Mouse (Mus musculus): ENCODE measurements at regions not wholly inside any gene's neighbourhood (a gene's known extent, or its start where the extent isn't known, plus 50 kb on each side); places are given as distances from the start of the nearest gene placed in this dataset.
"Not testable (repeated sequence)": the region's sequence is repeated elsewhere in the genome, so short reads cannot be mapped to it uniquely, and the experiment has no call there.

DNA sequence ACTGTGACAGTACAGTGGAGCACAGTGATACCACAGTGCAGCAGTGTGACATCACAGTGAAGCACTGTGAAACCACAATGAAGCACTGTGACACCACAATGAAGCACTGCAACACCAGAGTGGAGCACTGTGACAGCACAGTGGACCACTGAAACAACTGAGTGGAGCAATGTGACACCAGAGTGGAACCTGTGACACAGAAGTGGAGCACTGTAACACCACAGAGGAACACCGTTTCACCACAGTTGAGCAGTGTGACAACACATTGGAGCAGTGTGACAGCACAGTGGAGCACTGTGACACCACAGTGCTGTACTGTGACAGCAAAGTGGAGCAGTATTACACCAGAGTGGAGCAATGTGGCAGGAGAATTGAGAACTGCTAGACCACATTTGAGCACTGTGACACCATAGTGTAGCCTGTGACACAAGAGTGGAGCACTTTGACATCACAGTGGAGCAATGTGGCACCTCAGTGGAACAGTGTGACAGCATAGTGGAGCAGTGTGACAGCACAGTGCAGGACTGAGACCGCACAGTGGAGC lies 107.5 kb upstream of the Vmn1r2 start:
- Histone ChIP-seq H3K9ac (ENCODE audit: low read length) (no peak overlapping the region), H3K4me2 (ENCODE audit: low read depth, severe bottlenecking) (no peak overlapping the region), H3K27ac (replicated peaks; ENCODE audit: low read depth, low read length) (no peak overlapping the region), H3K27me3 (ENCODE audit: control insufficient read depth, insufficient read depth, low read length) (no peaks in the 10 kb centered on the region), H3K4me1 (ENCODE audit: control insufficient read depth, insufficient read depth, low read length) (no peaks in the 10 kb centered on the region), H3K36me3 (ENCODE audit: control insufficient read depth, insufficient read depth, low read length) (peaks cover 2% of the 10 kb centered on the region; the same call in 1 of the 2 replicates), H3K9me3 (ENCODE audit: control insufficient read depth, low read length) (peaks cover 67% of the 10 kb centered on the region), H3K4me3 (ENCODE audit: low read depth, low read length) (no peak overlapping the region)
- 53% methylated on average over 2 of the region's 2 CpGs for WGBS
- ATAC-seq (ENCODE audit: insufficient number of reproducible peaks, low FRiP score, low TSS enrichment, low read depth) (no peak), DNase-seq (ENCODE audit: low spot score) (no peak)

DNA sequence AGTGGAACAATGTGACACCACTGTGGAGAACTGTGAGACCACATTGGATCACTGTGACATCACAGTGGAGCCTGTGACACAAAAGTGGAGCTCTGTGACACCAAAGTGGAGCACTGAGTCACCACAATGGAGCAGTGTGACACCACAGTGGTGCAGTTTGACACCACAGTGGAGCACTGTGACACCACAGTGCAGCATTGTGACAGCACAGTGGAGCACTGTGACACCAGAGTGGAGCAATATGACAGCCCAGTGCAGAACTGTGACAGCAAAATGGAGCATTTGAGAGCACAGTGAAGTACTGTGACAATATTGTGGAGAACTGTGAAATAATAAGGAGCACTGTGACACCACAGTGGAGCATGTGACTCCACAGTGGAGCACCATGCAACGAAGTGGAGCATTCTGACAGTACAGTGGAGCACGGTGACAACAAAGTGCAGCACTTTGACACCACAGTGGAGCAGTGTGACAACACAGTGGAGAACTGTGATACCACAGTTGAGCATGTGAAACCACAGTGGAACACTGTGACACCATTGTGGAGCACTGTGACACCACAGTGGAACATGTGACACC lies 105.0 kb upstream of the Vmn1r2 start:
- H3K9ac ChIP-seq (ENCODE audit: low read length) = no peak overlapping the region
- ATAC-seq (ENCODE audit: insufficient number of reproducible peaks, low FRiP score, low TSS enrichment, low read depth) (no peak), DNase-seq (ENCODE audit: low spot score) (no peak)
- no peak overlapping the region for H3K4me3 ChIP-seq (ENCODE audit: low read depth, low read length)
- H3K4me2 ChIP-seq (ENCODE audit: low read depth, severe bottlenecking) = no peak overlapping the region
- peaks cover 73% of the 10 kb centered on the region for H3K9me3 ChIP-seq (ENCODE audit: control insufficient read depth, low read length)
- WGBS = 61% methylated on average over 2 of the region's 2 CpGs
- no peaks in the 10 kb centered on the region for H3K4me1 ChIP-seq (ENCODE audit: control insufficient read depth, insufficient read depth, low read length)
- no peaks in the 10 kb centered on the region; the same call in 1 of the 2 replicates for H3K36me3 ChIP-seq (ENCODE audit: control insufficient read depth, insufficient read depth, low read length)
- H3K27ac ChIP-seq (replicated peaks; ENCODE audit: low read depth, low read length) = no peak overlapping the region
- no peaks in the 10 kb centered on the region for H3K27me3 ChIP-seq (ENCODE audit: control insufficient read depth, insufficient read depth, low read length)

DNA sequence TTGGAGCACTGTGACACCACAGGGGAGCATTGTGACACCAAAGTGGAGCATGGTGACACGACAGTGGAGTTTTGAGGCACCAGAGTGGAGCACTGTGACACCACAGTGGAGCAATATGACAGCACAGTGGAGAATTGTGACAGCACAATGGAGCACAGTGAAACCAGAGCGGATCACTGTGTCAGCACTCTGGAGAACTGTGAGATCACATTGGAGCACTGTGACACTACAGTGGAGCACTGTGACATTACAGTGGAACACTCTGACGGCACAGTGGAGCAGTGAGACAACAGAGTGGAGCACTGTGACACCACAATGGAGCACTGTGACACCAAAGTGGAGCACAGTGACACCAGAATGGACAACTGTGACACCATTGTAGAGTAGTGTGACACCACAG lies 103.2 kb upstream of the Vmn1r2 start:
- no peaks in the 10 kb centered on the region for H3K4me1 ChIP-seq (ENCODE audit: control insufficient read depth, insufficient read depth, low read length)
- H3K36me3 ChIP-seq (ENCODE audit: control insufficient read depth, insufficient read depth, low read length) = peaks cover under 1% of the 10 kb centered on the region
- H3K9ac ChIP-seq (ENCODE audit: low read length) = no peak overlapping the region
- no peak overlapping the region for H3K4me2 ChIP-seq (ENCODE audit: low read depth, severe bottlenecking)
- peaks cover 85% of the 10 kb centered on the region for H3K9me3 ChIP-seq (ENCODE audit: control insufficient read depth, low read length)
- no peak overlapping the region for H3K4me3 ChIP-seq (ENCODE audit: low read depth, low read length)
- H3K27ac ChIP-seq (replicated peaks; ENCODE audit: low read depth, low read length) = no peak overlapping the region
- H3K27me3 ChIP-seq (ENCODE audit: control insufficient read depth, insufficient read depth, low read length) = no peaks in the 10 kb centered on the region
- no peak for ATAC-seq (ENCODE audit: insufficient number of reproducible peaks, low FRiP score, low TSS enrichment, low read depth)
- 54% methylated on average over 3 of the region's 3 CpGs for WGBS
- no peak for DNase-seq (ENCODE audit: low spot score)

DNA sequence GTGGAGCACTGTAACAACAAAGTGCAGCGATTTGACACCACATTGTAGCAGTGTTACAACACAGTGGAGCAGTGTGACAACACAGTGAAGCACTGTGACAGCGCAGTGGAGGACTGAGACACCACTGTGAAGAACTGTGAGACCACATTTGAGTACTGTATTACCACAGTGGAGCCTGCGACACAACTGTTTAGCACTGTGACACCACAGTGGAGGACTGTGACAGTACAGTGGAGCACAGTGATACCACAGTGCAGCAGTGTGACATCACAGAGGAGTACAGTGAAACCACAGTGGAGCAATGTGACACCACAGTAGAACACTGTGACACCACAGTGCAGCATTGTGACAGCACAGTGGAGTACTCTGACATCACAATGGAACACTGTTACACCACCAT lies 102.5 kb upstream of the Vmn1r2 start:
- DNase-seq (ENCODE audit: low spot score) (no peak), ATAC-seq (ENCODE audit: insufficient number of reproducible peaks, low FRiP score, low TSS enrichment, low read depth) (no peak)
- Histone ChIP-seq H3K4me3 (ENCODE audit: low read depth, low read length) (no peak overlapping the region), H3K9me3 (ENCODE audit: control insufficient read depth, low read length) (peaks cover 85% of the 10 kb centered on the region), H3K27ac (replicated peaks; ENCODE audit: low read depth, low read length) (no peak overlapping the region), H3K27me3 (ENCODE audit: control insufficient read depth, insufficient read depth, low read length) (no peaks in the 10 kb centered on the region), H3K4me2 (ENCODE audit: low read depth, severe bottlenecking) (no peak overlapping the region), H3K36me3 (ENCODE audit: control insufficient read depth, insufficient read depth, low read length) (peaks cover 3% of the 10 kb centered on the region), H3K9ac (ENCODE audit: low read length) (no peak overlapping the region), H3K4me1 (ENCODE audit: control insufficient read depth, insufficient read depth, low read length) (no peaks in the 10 kb centered on the region)
- WGBS = 43% methylated on average over 3 of the region's 3 CpGs

DNA sequence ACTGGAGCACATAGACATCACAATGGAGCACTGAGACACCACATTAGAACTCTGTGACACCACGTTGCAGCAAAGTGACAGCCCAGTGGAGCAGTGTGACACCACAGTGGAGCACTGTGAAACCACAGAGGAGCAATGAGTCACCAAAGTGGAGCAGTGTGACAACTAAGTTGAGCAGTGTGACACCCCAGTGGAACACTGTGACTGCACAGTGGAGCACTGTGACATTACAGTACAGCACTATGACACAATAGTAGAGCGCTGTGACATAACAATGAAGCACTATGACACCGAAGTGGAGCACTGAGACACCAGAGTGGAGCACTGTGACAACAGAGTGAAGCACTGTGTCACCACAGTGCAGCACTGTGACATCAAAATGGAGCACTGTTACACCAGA lies 101.8 kb upstream of the Vmn1r2 start:
- H3K4me1 ChIP-seq (ENCODE audit: control insufficient read depth, insufficient read depth, low read length); H3K36me3 ChIP-seq (ENCODE audit: control insufficient read depth, insufficient read depth, low read length); H3K9ac ChIP-seq (ENCODE audit: low read length); H3K4me3 ChIP-seq (ENCODE audit: low read depth, low read length); ATAC-seq (ENCODE audit: insufficient number of reproducible peaks, low FRiP score, low TSS enrichment, low read depth); H3K27me3 ChIP-seq (ENCODE audit: control insufficient read depth, insufficient read depth, low read length); H3K4me2 ChIP-seq (ENCODE audit: low read depth, severe bottlenecking); H3K27ac ChIP-seq (replicated peaks; ENCODE audit: low read depth, low read length); DNase-seq (ENCODE audit: low spot score): not testable (repeated sequence)
- peaks cover 88% of the 10 kb centered on the region for H3K9me3 ChIP-seq (ENCODE audit: control insufficient read depth, low read length)
- WGBS = 75% methylated on average over 3 of the region's 3 CpGs

DNA sequence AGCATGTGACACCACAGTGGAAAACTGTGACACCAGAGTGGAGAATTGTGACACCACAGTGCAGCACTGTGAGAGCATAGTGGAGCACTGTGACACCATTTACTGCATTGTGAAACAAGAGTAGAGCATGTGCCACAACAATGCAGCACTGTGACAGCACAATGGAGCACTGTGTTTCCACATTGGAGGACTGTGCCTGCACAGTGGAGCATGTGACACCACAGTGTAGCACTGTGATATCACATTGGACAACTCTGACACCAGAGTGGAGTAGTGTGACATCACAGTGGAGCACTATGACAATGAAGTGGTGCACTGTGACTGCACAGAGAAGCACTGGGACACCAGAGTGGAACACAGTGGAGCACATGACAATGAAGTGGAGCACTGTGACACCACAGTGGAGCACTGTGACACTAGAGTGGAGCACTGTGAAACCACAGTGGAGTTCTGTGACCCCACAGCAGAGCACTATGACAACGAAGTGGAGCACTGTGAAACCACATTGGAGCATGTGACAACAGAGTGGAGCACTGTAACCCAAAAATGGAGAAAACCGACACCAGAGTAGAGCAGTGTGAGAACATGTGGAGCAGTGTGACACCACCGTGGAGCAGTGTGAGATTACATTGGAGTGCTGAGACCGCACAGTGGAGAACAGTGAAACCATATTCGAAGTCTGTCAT lies 100.9 kb upstream of the Vmn1r2 start:
- no peaks in the 10 kb centered on the region for H3K4me1 ChIP-seq (ENCODE audit: control insufficient read depth, insufficient read depth, low read length)
- no peaks in the 10 kb centered on the region for H3K27me3 ChIP-seq (ENCODE audit: control insufficient read depth, insufficient read depth, low read length)
- H3K36me3 ChIP-seq (ENCODE audit: control insufficient read depth, insufficient read depth, low read length) = peaks cover 3% of the 10 kb centered on the region
- no peak overlapping the region for H3K9ac ChIP-seq (ENCODE audit: low read length)
- H3K4me3 ChIP-seq (ENCODE audit: low read depth, low read length) = no peak overlapping the region
- DNase-seq (ENCODE audit: low spot score) (no peak), ATAC-seq (ENCODE audit: insufficient number of reproducible peaks, low FRiP score, low TSS enrichment, low read depth) (no peak)
- H3K4me2 ChIP-seq (ENCODE audit: low read depth, severe bottlenecking) = no peak overlapping the region
- WGBS = 84% methylated on average over 5 of the region's 5 CpGs
- H3K9me3 ChIP-seq (ENCODE audit: control insufficient read depth, low read length) = peaks cover 90% of the 10 kb centered on the region
- H3K27ac ChIP-seq (replicated peaks; ENCODE audit: low read depth, low read length) = no peak overlapping the region

DNA sequence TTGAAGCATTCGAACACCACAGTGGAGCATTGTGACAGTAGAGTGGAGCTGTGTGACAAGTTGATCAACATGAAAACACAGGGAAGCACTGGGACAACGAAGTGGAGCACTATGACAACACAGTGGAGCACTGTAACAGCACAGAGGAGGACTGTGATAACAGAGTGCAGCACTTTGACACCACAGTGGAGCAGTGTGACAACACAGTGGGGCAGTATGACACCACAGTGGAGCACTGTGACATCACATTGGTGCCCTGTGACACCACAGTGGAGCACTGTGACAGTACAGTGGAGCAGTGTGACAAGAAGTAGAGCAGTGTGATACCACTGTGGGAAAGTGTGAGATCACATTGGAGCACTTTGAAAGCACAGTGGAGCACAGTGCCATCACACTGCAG lies 99.9 kb upstream of the Vmn1r2 start:
- Histone ChIP-seq H3K4me1 (ENCODE audit: control insufficient read depth, insufficient read depth, low read length) (no peaks in the 10 kb centered on the region), H3K27ac (replicated peaks; ENCODE audit: low read depth, low read length) (no peak overlapping the region), H3K9ac (ENCODE audit: low read length) (no peak overlapping the region), H3K36me3 (ENCODE audit: control insufficient read depth, insufficient read depth, low read length) (peaks cover 3% of the 10 kb centered on the region), H3K4me2 (ENCODE audit: low read depth, severe bottlenecking) (no peak overlapping the region), H3K9me3 (ENCODE audit: control insufficient read depth, low read length) (peaks cover 86% of the 10 kb centered on the region), H3K27me3 (ENCODE audit: control insufficient read depth, insufficient read depth, low read length) (no peaks in the 10 kb centered on the region), H3K4me3 (ENCODE audit: low read depth, low read length) (no peak overlapping the region)
- no peak for DNase-seq (ENCODE audit: low spot score)
- ATAC-seq (ENCODE audit: insufficient number of reproducible peaks, low FRiP score, low TSS enrichment, low read depth) = no peak; the same call in 1 of the 2 replicates
- WGBS = 56% methylated on average over 2 of the region's 2 CpGs

DNA sequence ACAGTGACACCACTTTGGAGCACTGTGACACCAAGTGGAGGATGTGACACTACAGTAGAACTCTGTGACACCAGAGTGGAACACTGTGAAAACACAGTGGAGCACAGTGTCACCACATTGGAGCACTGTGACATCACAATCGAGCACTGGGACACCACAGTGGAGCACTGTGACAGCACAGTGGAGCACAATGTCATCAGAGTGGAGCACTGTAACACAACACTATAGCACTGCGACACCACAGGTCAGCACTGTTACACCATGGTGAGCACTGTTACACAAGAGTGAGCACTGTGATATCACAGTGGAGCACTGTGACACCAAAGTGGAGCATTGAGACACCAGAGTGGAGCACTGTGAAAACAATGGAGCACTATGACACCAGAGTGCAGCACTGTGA lies 99.5 kb upstream of the Vmn1r2 start:
- Histone ChIP-seq H3K36me3 (ENCODE audit: control insufficient read depth, insufficient read depth, low read length) (peaks cover 3% of the 10 kb centered on the region), H3K27me3 (ENCODE audit: control insufficient read depth, insufficient read depth, low read length) (no peaks in the 10 kb centered on the region), H3K9ac (ENCODE audit: low read length) (no peak overlapping the region), H3K4me2 (ENCODE audit: low read depth, severe bottlenecking) (no peak overlapping the region), H3K4me3 (ENCODE audit: low read depth, low read length) (no peak overlapping the region), H3K4me1 (ENCODE audit: control insufficient read depth, insufficient read depth, low read length) (no peaks in the 10 kb centered on the region), H3K27ac (replicated peaks; ENCODE audit: low read depth, low read length) (no peak overlapping the region), H3K9me3 (ENCODE audit: control insufficient read depth, low read length) (peaks cover 85% of the 10 kb centered on the region)
- DNase-seq (ENCODE audit: low spot score) = no peak
- peak; percentile 60 for ATAC-seq (ENCODE audit: insufficient number of reproducible peaks, low FRiP score, low TSS enrichment, low read depth)
- WGBS = 31% methylated on average over 2 of the region's 2 CpGs

All from limb, embryonic 11.5 days (tissue).